26 mouse cellular contexts compared by ENCODE assay signal in the genomic region with DNA sequence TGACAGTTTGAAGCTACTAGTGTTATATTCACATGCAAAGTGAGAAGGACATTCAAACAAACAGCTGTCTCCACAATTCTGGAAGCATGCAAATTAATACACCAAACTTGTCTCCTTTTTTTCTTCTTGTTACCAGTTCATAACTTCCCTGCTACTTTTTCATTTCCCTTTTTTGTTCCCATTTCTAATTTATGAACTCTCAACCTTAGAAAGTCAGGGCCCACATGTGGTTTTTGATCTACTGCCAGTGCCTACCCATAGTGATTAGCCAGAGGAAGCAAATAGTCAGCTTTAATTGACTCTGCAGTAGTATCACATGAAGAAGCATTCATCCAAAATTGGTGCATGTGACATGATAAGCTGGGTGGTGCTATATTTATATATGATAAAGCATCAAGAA. TPM values are rescaled to one million over a fixed set of nuclear protein-coding genes. Genes with fewer than 3 reads are reported as not detected.
DNase-seq lines count a peak whose midpoint lies in the region; ATAC-seq and TF ChIP-seq lines count a peak whose summit lies in the region.
"Had no signal": no experiment of that assay in that cellular context is flagged by ENCODE, and none has a peak within 500 bp of the region (broad histone marks: within the 10 kb centered on the region; RNA-seq: fewer than 3 reads in every experiment).

No protein-coding gene starts in this region.

- H3K4me3 ChIP-seq in kidney, adult 2 months (ENCODE audit: insufficient read depth, low read depth, low read length), result no peak overlapping the region
- no peak overlapping the region for H3K4me3 ChIP-seq in kidney, embryonic 14.5 days (ENCODE audit: low read length)
- no peak overlapping the region for H3K4me3 ChIP-seq in macrophage (ENCODE audit: inconsistent target)
- H3K4me3 ChIP-seq in layer of hippocampus, adult 2 months, result no peak overlapping the region
- H3K4me3 ChIP-seq: embryonic facial prominence, embryonic 10.5 days; erythroblast, embryonic 14.5 days; forebrain, embryonic 15.5 days; hindbrain, embryonic 15.5 days; liver, embryonic 13.5 days; midbrain, embryonic 12.5 days; myocyte; neural tube, embryonic 15.5 days; stomach, embryonic 15.5 days had no signal

- H3K79me2 ChIP-seq in macrophage (ENCODE audit: inconsistent target), result no peaks in the 10 kb centered on the region

- H3K9me3 ChIP-seq in kidney, embryonic 14.5 days (ENCODE audit: control insufficient read depth, low read length), result no peaks in the 10 kb centered on the region
- H3K9me3 ChIP-seq: embryonic facial prominence, embryonic 10.5 days; forebrain, embryonic 15.5 days; hindbrain, embryonic 15.5 days; liver, embryonic 13.5 days; midbrain, embryonic 12.5 days; neural tube, embryonic 15.5 days; stomach, embryonic 15.5 days had no signal

- no peaks in the 10 kb centered on the region for H3K36me3 ChIP-seq in kidney, adult 2 months (ENCODE audit: control insufficient read depth, insufficient read depth, low read length)
- no peaks in the 10 kb centered on the region for H3K36me3 ChIP-seq in kidney, embryonic 14.5 days (ENCODE audit: control insufficient read depth, insufficient read depth, low read length)
- no peaks in the 10 kb centered on the region for H3K36me3 ChIP-seq in macrophage (ENCODE audit: inconsistent target)
- H3K36me3 ChIP-seq: embryonic facial prominence, embryonic 10.5 days; forebrain, embryonic 15.5 days; hindbrain, embryonic 15.5 days; liver, embryonic 13.5 days; midbrain, embryonic 12.5 days; neural tube, embryonic 15.5 days; stomach, embryonic 15.5 days had no signal

- no peaks in the 10 kb centered on the region for H3K27me3 ChIP-seq in kidney, adult 2 months (replicated peaks; ENCODE audit: control insufficient read depth, insufficient read depth, low read length)
- no peaks in the 10 kb centered on the region for H3K27me3 ChIP-seq in kidney, embryonic 14.5 days (ENCODE audit: control insufficient read depth, insufficient read depth, low read length)
- H3K27me3 ChIP-seq: forebrain, embryonic 15.5 days; hindbrain, embryonic 15.5 days; liver, embryonic 13.5 days; midbrain, embryonic 12.5 days; neural tube, embryonic 15.5 days; stomach, embryonic 15.5 days had no signal

- ATAC-seq in kidney, embryonic 14.5 days (ENCODE audit: low FRiP score, low TSS enrichment), result no peak
- ATAC-seq: forebrain, embryonic 15.5 days; intestine, embryonic 16.5 days had no signal

- no peak overlapping the region for H3K4me2 ChIP-seq in kidney, embryonic 14.5 days (replicated peaks; ENCODE audit: low read depth, low read length)
- H3K4me2 ChIP-seq: forebrain, embryonic 15.5 days; hindbrain, embryonic 15.5 days; liver, embryonic 13.5 days; midbrain, embryonic 12.5 days; neural tube, embryonic 15.5 days; stomach, embryonic 15.5 days had no signal

- H3K9ac ChIP-seq in kidney, embryonic 14.5 days (ENCODE audit: low read depth, low read length), result no peak overlapping the region
- H3K9ac ChIP-seq: forebrain, embryonic 15.5 days; hindbrain, embryonic 15.5 days; liver, embryonic 13.5 days; midbrain, embryonic 12.5 days; neural tube, embryonic 15.5 days; stomach, embryonic 15.5 days had no signal

- no peak for TF ChIP-seq POLR2A in kidney, adult 2 months (IDR thresholded peaks at IDR 0.05; ENCODE audit: low read depth, low read length)

- TF ChIP-seq CTCF in kidney, adult 2 months (conservative IDR thresholded peaks at IDR 0.05; ENCODE audit: insufficient read depth, insufficient read length, low read depth, low read length), result no peak
- TF ChIP-seq CTCF in layer of hippocampus, adult 2 months (conservative IDR thresholded peaks at IDR 0.05), result no peak

- H3K27ac ChIP-seq in kidney, adult 2 months (ENCODE audit: insufficient read depth, low read depth, low read length), result no peak overlapping the region
- H3K27ac ChIP-seq in kidney, embryonic 14.5 days (ENCODE audit: low read depth, low read length), result no peak overlapping the region
- H3K27ac ChIP-seq in macrophage, result peak overlapping the region; percentile 86
- H3K27ac ChIP-seq in layer of hippocampus, adult 2 months, result no peak overlapping the region
- H3K27ac ChIP-seq: embryonic facial prominence, embryonic 10.5 days; forebrain, embryonic 15.5 days; hindbrain, embryonic 15.5 days; liver, embryonic 13.5 days; midbrain, embryonic 12.5 days; neural tube, embryonic 15.5 days; stomach, embryonic 15.5 days had no signal

- peaks cover 5% of the 10 kb centered on the region; the same call in 1 of the 2 replicates for H3K4me1 ChIP-seq in kidney, adult 2 months (ENCODE audit: control insufficient read depth, insufficient read depth, low read length)
- H3K4me1 ChIP-seq in kidney, embryonic 14.5 days (ENCODE audit: control insufficient read depth, insufficient read depth, low read length), result no peaks in the 10 kb centered on the region
- H3K4me1 ChIP-seq: forebrain, embryonic 15.5 days; hindbrain, embryonic 15.5 days; liver, embryonic 13.5 days; midbrain, embryonic 12.5 days; neural tube, embryonic 15.5 days; stomach, embryonic 15.5 days had no signal

- DNase-seq in kidney, adult 2 months, result peak; percentile 53
- DNase-seq in spleen, postnatal 36 days (ENCODE audit: low spot score in 2 of 2), result peak; percentile 42 to 56
- DNase-seq in spleen, postnatal 14 days (ENCODE audit: low spot score in 2 of 2), result no peak
- no peak for DNase-seq in cerebellum, adult 11-12 months
- DNase-seq in layer of hippocampus, adult 2 months (ENCODE audit: low spot score in 2 of 2), result no peak
- DNase-seq in retina, postnatal 1 day, result no peak
- DNase-seq: cerebellum, adult 11 months; cerebellum, postnatal 36 days; liver, embryonic 13.5 days; lung, postnatal 14 days; thymus, adult 2 months had no signal

RNA-seq across cellular contexts. Expression of gene Gnat3, which starts 44.7 kb away (rescaled TPM):
- polyA plus RNA-seq in kidney, adult 2 months (2012; rRNA removed), result not detected in 2 replicates
- polyA plus RNA-seq in kidney, embryonic 14.5 days (2014; fragmentation: Nextera tagmentation; extraction: Ambion mirVana), result not detected in 2 replicates
- under 1 TPM in 1 of 26 experiments, not detected in 25; 0.56 TPM for total RNA-seq in macrophage (2018; cell fraction: chromatin; rRNA removed)
- under 1 TPM in 17 of 26 experiments, not detected in 9; 0.10 to 0.61 (median 0.20) TPM for total RNA-seq in macrophage (2018; cell fraction: cytosol; rRNA removed)
- total RNA-seq in macrophage (2018; cell fraction: nucleus; rRNA removed), result under 1 TPM in 4 of 26 experiments, not detected in 22; 0.36 to 0.89 (median 0.55) TPM
- 0.44 to 2.6 TPM in 2 of 3 replicates, not detected in the other for polyA plus RNA-seq in macrophage (2018)
- not detected for total RNA-seq in layer of hippocampus, adult 2 months (2021)
- total RNA-seq: gastrocnemius, adult 18-20 months; left cerebral cortex, postnatal 36 days had no signal
- polyA plus RNA-seq: C2C12; erythroblast, embryonic 14.5 days; forebrain, embryonic 15.5 days; hindbrain, embryonic 15.5 days; intestine, embryonic 16.5 days; liver, embryonic 13.5 days; myocyte; neural tube, embryonic 15.5 days; small intestine, adult 2 months; stomach, embryonic 15.5 days had no signal

Comparison
In these comparisons a context has a peak if more than half of its experiments do, and no peak if none do; other contexts are left out.
1. DNase-seq: peak in kidney, adult 2 months (single experiment) and spleen, postnatal 36 days (2 of 2); none in spleen, postnatal 14 days (0 of 2), cerebellum, adult 11-12 months (single experiment), layer of hippocampus, adult 2 months (0 of 2) and retina, postnatal 1 day (single experiment).